Mouse (Mus musculus): ENCODE data around the gene 1110008P14Rik. TPM values are rescaled to one million over a fixed set of nuclear protein-coding genes. Genes with fewer than 3 reads are reported as not detected.

The 1110008P14Rik gene
- polyA plus RNA-seq, 2 experiments, result 32.6 to 40.8 TPM

- no peak overlapping the region for H3K4me3 ChIP-seq (ENCODE audit: insufficient read depth in 1 of 2, low read depth in 2 of 2, low read length in 2 of 2)
- H3K9ac ChIP-seq (replicated peaks), result no peak overlapping the region
- H3K9me3 ChIP-seq (ENCODE audit: control insufficient read depth, low read length), result no peaks in the 10 kb centered on the region
- no peaks in the 10 kb centered on the region for H3K27me3 ChIP-seq (ENCODE audit: control insufficient read depth, insufficient read depth, low read length)
- WGBS (ENCODE audit: insufficient replicate concordance), result 76% methylated on average over 5 of the region's 5 CpGs
- DNase-seq (ENCODE audit: low read depth in 3 of 3, low spot score in 3 of 3) (no peak), ATAC-seq (ENCODE audit: insufficient read depth) (no peak)
- peaks cover 25 to 54% of the 10 kb centered on the region in 2 experiments for H3K4me1 ChIP-seq (replicated peaks; ENCODE audit: control insufficient read depth in 2 of 2, insufficient read depth in 2 of 2, low read length in 1 of 2)
- H3K4me2 ChIP-seq (ENCODE audit: low read depth), result no peak overlapping the region
- no peak for TF ChIP-seq CTCF (IDR thresholded peaks at IDR 0.05; ENCODE audit: low read depth)
- no peak for TF ChIP-seq EP300 (IDR thresholded peaks at IDR 0.05; ENCODE audit: low read depth)
- no peak overlapping the region for H3K27ac ChIP-seq
- H3K36me3 ChIP-seq (replicated peaks; ENCODE audit: control insufficient read depth, insufficient read depth, low read depth), result no peaks in the 10 kb centered on the region
Measured at GRCm38 (mm10) chr2:32427720-32428119, 46.0 kb upstream of the 1110008P14Rik start.

GRCm38 (mm10) chr2:32426141-32426540 is 44.4 kb upstream of the 1110008P14Rik start:
- no peak for ATAC-seq (ENCODE audit: insufficient read depth)
- Histone ChIP-seq H3K4me3 (ENCODE audit: insufficient read depth in 1 of 2, low read depth in 2 of 2, low read length in 2 of 2) (no peak overlapping the region), H3K4me2 (ENCODE audit: low read depth) (no peak overlapping the region), H3K27me3 (ENCODE audit: control insufficient read depth, insufficient read depth, low read length) (no peaks in the 10 kb centered on the region), H3K27ac (no peak overlapping the region), H3K4me1 (replicated peaks; ENCODE audit: control insufficient read depth in 2 of 2, insufficient read depth in 2 of 2, low read length in 1 of 2) (peaks cover 29 to 61% of the 10 kb centered on the region in 2 experiments), H3K36me3 (replicated peaks; ENCODE audit: control insufficient read depth, insufficient read depth, low read depth) (no peaks in the 10 kb centered on the region), H3K9me3 (ENCODE audit: control insufficient read depth, low read length) (no peaks in the 10 kb centered on the region), H3K9ac (replicated peaks) (no peak overlapping the region)
- DNase-seq (ENCODE audit: low read depth in 3 of 3, low spot score in 3 of 3), result no peak
- TF ChIP-seq EP300 (IDR thresholded peaks at IDR 0.05; ENCODE audit: low read depth), result no peak
- no peak for TF ChIP-seq CTCF (IDR thresholded peaks at IDR 0.05; ENCODE audit: low read depth)
- 67% methylated on average over 1 of the region's 1 CpGs for WGBS (ENCODE audit: insufficient replicate concordance)

DNA sequence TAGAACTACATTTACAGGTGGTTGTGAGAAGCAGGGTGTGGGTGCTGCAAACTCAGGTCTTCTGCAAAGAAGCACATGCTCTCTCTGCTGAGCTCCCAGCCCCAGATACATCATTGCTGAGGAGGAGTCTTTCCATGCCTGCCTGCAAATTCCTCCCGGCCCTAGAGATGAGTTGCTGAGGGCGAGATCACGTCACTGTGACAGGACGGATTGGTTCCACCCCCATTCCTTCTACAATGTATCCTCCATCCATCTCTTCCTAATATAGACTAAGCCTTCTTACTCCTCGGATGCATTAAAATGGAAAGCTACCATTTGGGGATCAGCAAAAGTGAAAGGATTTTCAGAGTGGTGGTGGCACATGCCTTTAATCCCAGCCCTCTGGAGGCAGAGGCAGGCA is 43.8 kb upstream of the 1110008P14Rik start:
- 86% methylated on average over 5 of the region's 5 CpGs for WGBS (ENCODE audit: insufficient replicate concordance)
- no peak overlapping the region for H3K9ac ChIP-seq (replicated peaks)
- H3K27me3 ChIP-seq (ENCODE audit: control insufficient read depth, insufficient read depth, low read length), result no peaks in the 10 kb centered on the region
- no peaks in the 10 kb centered on the region for H3K36me3 ChIP-seq (replicated peaks; ENCODE audit: control insufficient read depth, insufficient read depth, low read depth)
- ATAC-seq (ENCODE audit: insufficient read depth), result no peak
- H3K4me2 ChIP-seq (ENCODE audit: low read depth), result no peak overlapping the region
- no peak for TF ChIP-seq EP300 (IDR thresholded peaks at IDR 0.05; ENCODE audit: low read depth)
- no peak for TF ChIP-seq CTCF (IDR thresholded peaks at IDR 0.05; ENCODE audit: low read depth)
- no peaks in the 10 kb centered on the region for H3K9me3 ChIP-seq (ENCODE audit: control insufficient read depth, low read length)
- H3K4me3 ChIP-seq (ENCODE audit: insufficient read depth in 1 of 2, low read depth in 2 of 2, low read length in 2 of 2), result no peak overlapping the region
- no peak for DNase-seq (ENCODE audit: low read depth in 3 of 3, low spot score in 3 of 3)
- H3K27ac ChIP-seq, result no peak overlapping the region
- H3K4me1 ChIP-seq (replicated peaks; ENCODE audit: control insufficient read depth in 2 of 2, insufficient read depth in 2 of 2, low read length in 1 of 2), result peaks cover 29 to 61% of the 10 kb centered on the region in 2 experiments

GRCm38 (mm10) chr2:32424796-32425195 is 43.1 kb upstream of the 1110008P14Rik start:
- Histone ChIP-seq H3K27me3 (ENCODE audit: control insufficient read depth, insufficient read depth, low read length) (no peaks in the 10 kb centered on the region), H3K4me2 (ENCODE audit: low read depth) (no peak overlapping the region), H3K36me3 (replicated peaks; ENCODE audit: control insufficient read depth, insufficient read depth, low read depth) (no peaks in the 10 kb centered on the region; the same call in 1 of the 2 replicates), H3K4me1 (replicated peaks; ENCODE audit: control insufficient read depth in 2 of 2, insufficient read depth in 2 of 2, low read length in 1 of 2) (peaks cover 29 to 59% of the 10 kb centered on the region in 2 experiments), H3K27ac (peak overlapping the region; percentile 5), H3K4me3 (ENCODE audit: insufficient read depth in 1 of 2, low read depth in 2 of 2, low read length in 2 of 2) (no peak overlapping the region), H3K9ac (replicated peaks) (no peak overlapping the region), H3K9me3 (ENCODE audit: control insufficient read depth, low read length) (no peaks in the 10 kb centered on the region)
- ATAC-seq (ENCODE audit: insufficient read depth) (no peak), DNase-seq (ENCODE audit: low read depth in 3 of 3, low spot score in 3 of 3) (no peak)
- no peak for TF ChIP-seq CTCF (IDR thresholded peaks at IDR 0.05; ENCODE audit: low read depth)
- no peak for TF ChIP-seq EP300 (IDR thresholded peaks at IDR 0.05; ENCODE audit: low read depth)
- 46% methylated on average over 3 of the region's 3 CpGs for WGBS (ENCODE audit: insufficient replicate concordance)

GRCm38 (mm10) chr2:32423481-32424331 is 42.0 kb upstream of the 1110008P14Rik start:
- peaks cover 26 to 49% of the 10 kb centered on the region in 2 experiments for H3K4me1 ChIP-seq (replicated peaks; ENCODE audit: control insufficient read depth in 2 of 2, insufficient read depth in 2 of 2, low read length in 1 of 2)
- peaks cover under 1% of the 10 kb centered on the region; the same call in 1 of the 2 replicates for H3K36me3 ChIP-seq (replicated peaks; ENCODE audit: control insufficient read depth, insufficient read depth, low read depth)
- TF ChIP-seq CTCF (IDR thresholded peaks at IDR 0.05; ENCODE audit: low read depth) (no peak), EP300 (IDR thresholded peaks at IDR 0.05; ENCODE audit: low read depth) (peak; percentile 9; the same call in 1 of the 2 replicates)
- DNase-seq (ENCODE audit: low read depth in 3 of 3, low spot score in 3 of 3) (peak; percentile 67 to 69 (median 67)), ATAC-seq (ENCODE audit: insufficient read depth) (peak; percentile 79)
- 13% methylated on average over 14 of the region's 14 CpGs for WGBS (ENCODE audit: insufficient replicate concordance)
- H3K27ac ChIP-seq, result no peak overlapping the region
- no peaks in the 10 kb centered on the region for H3K27me3 ChIP-seq (ENCODE audit: control insufficient read depth, insufficient read depth, low read length)
- H3K4me3 ChIP-seq (ENCODE audit: insufficient read depth in 1 of 2, low read depth in 2 of 2, low read length in 2 of 2), result peak overlapping the region; percentile 16 to 30
- H3K9me3 ChIP-seq (ENCODE audit: control insufficient read depth, low read length), result no peaks in the 10 kb centered on the region
- 0 out of 2 replicates have a peak overlapping the region, but pooled peaks have one; percentile 2 for H3K9ac ChIP-seq (replicated peaks)
- H3K4me2 ChIP-seq (ENCODE audit: low read depth), result peak overlapping the region; percentile 58
